Mouse (Mus musculus) forebrain, embryonic 14.5 days (tissue): Measurements from ENCODE around the gene Galnt10. TPM values are rescaled to one million over a fixed set of nuclear protein-coding genes. Genes with fewer than 3 reads are reported as not detected.

Experiments used
- ATAC-seq: fragments of 200-750 bp; cut with Nextera tagmentation; 2 replicates; pipeline ENCODE4 v1.8.0; 2017; ENCODE audit warnings: mild to moderate bottlenecking, moderate library complexity
- DNase-seq: peaks from one replicate; pipeline ENCODE4 v3.0.0-alpha.2; 2015; ENCODE audit warnings: low spot score
- H3K27ac ChIP-seq: fragments of 300-500 bp; sonication (generic); 2 replicates; pipeline ENCODE4 v1.5.1; 2014; ENCODE audit warnings: low read depth, mild to moderate bottlenecking, control low read depth, low read length, moderate library complexity
- H3K27me3 ChIP-seq: fragments of 300-500 bp; sonication (generic); replicated peaks from 2 replicates; pipeline ENCODE4 v1.6.1; 2014; ENCODE audit warnings: low read length, control low read depth, mixed read lengths; ENCODE audit not compliant: control insufficient read depth, insufficient read depth
- H3K36me3 ChIP-seq: fragments of 300-500 bp; sonication (generic); 2 replicates; pipeline ENCODE4 v1.6.1; 2014; ENCODE audit warnings: low read length, control low read depth; ENCODE audit not compliant: control insufficient read depth, insufficient read depth
- H3K4me1 ChIP-seq: fragments of 300-500 bp; sonication (generic); 2 replicates; pipeline ENCODE4 v1.6.1; 2014; ENCODE audit warnings: antibody characterized with exemption, low read length, control low read depth; ENCODE audit not compliant: control insufficient read depth, insufficient read depth
- H3K4me2 ChIP-seq: fragments of 300-500 bp; sonication (generic); 2 replicates; pipeline ENCODE4 v1.6.1; 2014; ENCODE audit warnings: mild to moderate bottlenecking, control low read depth, low read length
- H3K4me3 ChIP-seq: fragments of 300-500 bp; sonication (generic); 2 replicates; pipeline ENCODE4 v1.5.1; 2014; ENCODE audit warnings: low read depth, low read length, control low read depth
- H3K9ac ChIP-seq: fragments of 300-500 bp; sonication (generic); 2 replicates; pipeline ENCODE4 v1.6.1; 2014; ENCODE audit warnings: mild to moderate bottlenecking, low read length, control low read depth, moderate library complexity
- H3K9me3 ChIP-seq: fragments of 300-500 bp; sonication (generic); replicated peaks from 2 replicates; pipeline ENCODE4 v1.6.1; 2016; ENCODE audit warnings: low read length, control low read depth, mixed read lengths; ENCODE audit not compliant: control insufficient read depth
- WGBS: fragments of 180-500 bp; shearing (Covaris S2); extraction: QIAGEN DNeasy Blood & Tissue Kit; methylation state at CpG from one replicate; pipeline ENCODE4 v1.1.7; 2014; 5-methylcytosine and 5-hydroxymethylcytosine counted together
- polyA plus RNA-seq: library from polyadenylated mRNA; unstranded; fragments of >200 nt; fragmentation: Nextera tagmentation; extraction: Ambion mirVana; gene quantifications from 2 replicates; pipeline ENCODE4 v1.2.1, GENCODE M21; 2014

Gene Galnt10
- polyA plus RNA-seq, 1 experiment from 2014 or later, result 6.1 TPM

GRCm38 (mm10) chr11:57767171-57767570 lies 121.9 kb downstream of the Galnt10 start:
- Histone ChIP-seq H3K36me3 (no peaks in the 10 kb centered on the region), H3K9me3 (no peaks in the 10 kb centered on the region), H3K4me2 (no peak overlapping the region), H3K27ac (no peak overlapping the region), H3K27me3 (peaks cover 35% of the 10 kb centered on the region), H3K4me3 (no peak overlapping the region), H3K4me1 (no peaks in the 10 kb centered on the region), H3K9ac (no peak overlapping the region)
- DNase-seq, result peak; percentile 27
- 11% methylated on average over 6 of the region's 6 CpGs for WGBS
- ATAC-seq, result no peak

DNA sequence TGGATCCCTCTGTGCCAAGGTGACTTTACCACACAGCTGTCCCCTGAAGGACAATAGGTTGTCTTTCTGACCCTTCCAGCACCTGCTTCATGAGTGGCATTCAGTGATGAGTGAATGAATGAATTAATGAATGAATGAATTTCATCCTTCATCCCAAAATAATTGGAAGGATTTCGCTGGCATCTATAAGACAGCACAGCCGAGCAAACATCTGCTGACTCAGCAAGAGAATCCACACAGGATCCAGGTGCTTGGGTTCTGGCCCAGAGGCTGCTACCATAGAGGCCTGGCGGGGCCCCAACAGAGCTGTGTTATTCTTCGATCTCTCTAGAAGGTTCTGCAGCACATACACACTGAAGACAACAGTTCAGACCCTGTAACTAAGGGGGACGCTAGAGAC lies 125.5 kb downstream of the Galnt10 start:
- DNase-seq (no peak), ATAC-seq (no peak)
- Histone ChIP-seq H3K9ac (no peak overlapping the region), H3K9me3 (no peaks in the 10 kb centered on the region), H3K4me2 (no peak overlapping the region), H3K36me3 (no peaks in the 10 kb centered on the region), H3K4me3 (no peak overlapping the region), H3K27ac (no peak overlapping the region), H3K27me3 (peaks cover 51% of the 10 kb centered on the region), H3K4me1 (peaks cover 11% of the 10 kb centered on the region)
- WGBS, result 88% methylated on average over 5 of the region's 5 CpGs

- Histone ChIP-seq H3K4me3 (no peak overlapping the region), H3K9ac (no peak overlapping the region), H3K4me1 (peaks cover 11% of the 10 kb centered on the region), H3K36me3 (no peaks in the 10 kb centered on the region), H3K27me3 (peaks cover 60% of the 10 kb centered on the region), H3K9me3 (no peaks in the 10 kb centered on the region), H3K4me2 (no peak overlapping the region), H3K27ac (no peak overlapping the region)
- no peak for DNase-seq
- 82% methylated on average over 8 of the region's 8 CpGs for WGBS
- no peak for ATAC-seq
Measured at GRCm38 (mm10) chr11:57771676-57772075, 126.4 kb downstream of the Galnt10 start.

DNA sequence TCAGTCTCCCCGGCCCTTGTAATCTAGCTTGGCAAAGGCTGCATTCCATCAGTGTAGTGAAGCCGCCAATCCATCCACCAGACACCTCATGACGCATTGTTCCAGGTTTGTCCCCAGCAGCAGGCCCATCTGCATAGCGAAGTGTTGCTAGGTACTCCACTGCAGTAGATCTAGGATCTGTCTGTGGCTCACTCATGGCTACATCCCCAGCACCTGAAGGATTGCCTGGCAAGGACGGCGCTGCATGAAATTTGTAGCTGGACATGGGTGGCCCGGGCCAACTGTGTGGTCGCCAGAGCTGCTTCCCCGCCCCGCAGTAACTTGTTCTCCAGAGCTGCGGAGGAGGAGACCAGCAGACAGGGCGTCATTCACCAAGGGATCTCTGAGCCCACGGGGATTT lies 128.2 kb downstream of the Galnt10 start:
- H3K36me3 ChIP-seq, result no peaks in the 10 kb centered on the region
- WGBS, result 4% methylated on average over 13 of the region's 13 CpGs
- H3K4me1 ChIP-seq, result peaks cover 11% of the 10 kb centered on the region
- H3K27ac ChIP-seq, result peak overlapping the region; percentile 30
- ATAC-seq (peak; percentile 21), DNase-seq (peak; percentile 44)
- peak overlapping the region; percentile 21 for H3K4me2 ChIP-seq
- no peak overlapping the region for H3K9ac ChIP-seq
- H3K4me3 ChIP-seq, result no peak overlapping the region
- H3K9me3 ChIP-seq, result no peaks in the 10 kb centered on the region
- peaks cover 62% of the 10 kb centered on the region for H3K27me3 ChIP-seq

- Histone ChIP-seq H3K9me3 (no peaks in the 10 kb centered on the region), H3K4me3 (no peak overlapping the region), H3K36me3 (no peaks in the 10 kb centered on the region), H3K4me1 (peaks cover 11% of the 10 kb centered on the region), H3K9ac (peak overlapping the region; percentile 10; the same call in 1 of the 2 replicates), H3K27ac (peak overlapping the region; percentile 30; the same call in 1 of the 2 replicates), H3K4me2 (peak overlapping the region; percentile 21), H3K27me3 (peaks cover 59% of the 10 kb centered on the region)
- ATAC-seq (peak; percentile 65), DNase-seq (peak; percentile 90)
- WGBS, result 0% methylated on average over 4 of the region's 4 CpGs
Measured at GRCm38 (mm10) chr11:57773936-57774335, 128.7 kb downstream of the Galnt10 start.

DNA sequence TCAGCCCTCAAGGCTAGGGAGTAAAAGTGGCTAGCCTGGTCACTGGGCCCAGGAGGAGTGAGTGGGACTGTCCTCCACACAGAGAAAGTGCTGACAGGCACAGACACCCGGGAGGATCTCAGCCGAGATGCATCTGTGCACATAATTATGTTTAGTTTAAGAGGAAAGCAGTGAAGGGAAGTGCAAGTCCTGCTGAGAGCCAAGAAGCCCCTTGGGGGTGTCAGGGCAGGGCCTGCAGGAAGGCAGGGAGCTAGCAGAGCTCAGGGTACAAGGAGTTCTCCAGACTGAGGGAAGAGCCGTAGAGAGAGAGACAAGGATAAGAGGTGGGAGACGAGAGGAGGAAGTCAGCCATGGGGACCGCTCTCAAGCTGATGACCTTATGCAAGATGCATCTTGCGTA lies 130.6 kb downstream of the Galnt10 start:
- H3K4me3 ChIP-seq, result no peak overlapping the region
- no peak overlapping the region for H3K9ac ChIP-seq
- H3K4me1 ChIP-seq, result peaks cover 11% of the 10 kb centered on the region
- WGBS, result 82% methylated on average over 6 of the region's 6 CpGs
- no peak for DNase-seq
- peaks cover 44% of the 10 kb centered on the region for H3K27me3 ChIP-seq
- no peaks in the 10 kb centered on the region for H3K9me3 ChIP-seq
- ATAC-seq, result no peak
- no peaks in the 10 kb centered on the region for H3K36me3 ChIP-seq
- no peak overlapping the region for H3K27ac ChIP-seq
- no peak overlapping the region for H3K4me2 ChIP-seq

DNA sequence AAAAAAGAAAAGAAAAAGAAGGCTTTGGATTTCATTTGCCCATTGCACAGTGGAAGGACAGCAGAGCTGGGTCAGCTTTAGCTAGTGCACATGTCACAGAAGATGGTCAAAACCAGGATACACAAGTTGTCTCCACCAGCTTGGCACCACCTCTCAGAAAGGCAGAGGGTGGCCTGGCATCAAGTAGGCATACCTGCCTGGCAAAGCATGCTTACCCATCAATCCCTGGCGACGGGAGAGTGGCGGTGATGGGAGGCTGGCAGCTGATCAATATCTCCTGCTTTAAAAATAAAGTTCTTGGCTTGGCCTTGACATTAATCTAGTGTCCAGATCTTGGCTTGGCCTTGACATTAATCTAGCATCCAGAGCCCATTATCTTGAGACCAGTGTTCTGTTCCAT lies 131.3 kb downstream of the Galnt10 start:
- WGBS, result 80% methylated on average over 3 of the region's 3 CpGs
- Histone ChIP-seq H3K9me3 (no peaks in the 10 kb centered on the region), H3K9ac (no peak overlapping the region), H3K27ac (no peak overlapping the region), H3K4me3 (no peak overlapping the region), H3K27me3 (peaks cover 37% of the 10 kb centered on the region), H3K4me2 (no peak overlapping the region), H3K4me1 (peaks cover 11% of the 10 kb centered on the region), H3K36me3 (0 out of 2 replicates have a peak, but pooled peaks cover 4% of the 10 kb centered on the region)
- DNase-seq, result no peak
- ATAC-seq, result no peak

- 25% methylated on average over 5 of the region's 5 CpGs for WGBS
- no peak overlapping the region for H3K27ac ChIP-seq
Measured at GRCm38 (mm10) chr11:57778349-57778748, 133.1 kb downstream of the Galnt10 start.

DNA sequence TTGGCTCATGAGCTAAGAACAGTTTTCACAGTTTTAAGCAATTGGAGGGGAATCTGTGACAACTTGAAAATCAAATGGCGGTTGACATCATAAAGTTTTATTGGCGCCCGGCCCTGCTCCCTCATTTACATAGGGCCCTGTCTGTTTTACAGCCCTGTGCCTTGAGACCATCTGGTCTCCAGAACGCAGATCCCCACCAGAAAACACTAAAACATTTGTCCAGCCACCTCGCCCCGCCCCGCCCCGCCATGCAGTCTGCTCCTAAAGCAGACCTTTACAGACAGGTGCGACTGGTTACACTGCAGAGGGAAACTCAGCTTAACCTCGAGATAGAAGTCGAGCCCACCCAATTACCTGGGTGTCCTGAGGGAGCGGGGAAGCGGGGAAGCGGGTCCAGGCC lies 134.6 kb downstream of the Galnt10 start:
- no peak overlapping the region for H3K9ac ChIP-seq
- no peak for ATAC-seq

More at GRCm38 (mm10) chr11:57778349-57778748, 133.1 kb downstream of the Galnt10 start:
- Histone ChIP-seq H3K9me3 (no peaks in the 10 kb centered on the region), H3K4me2 (no peak overlapping the region), H3K27me3 (peaks cover 23% of the 10 kb centered on the region; the same call in 1 of the 2 replicates), H3K9ac (no peak overlapping the region), H3K4me3 (no peak overlapping the region), H3K36me3 (0 out of 2 replicates have a peak, but pooled peaks cover 4% of the 10 kb centered on the region), H3K4me1 (peaks cover 8% of the 10 kb centered on the region)
- peak; percentile 73 for ATAC-seq
- peak; percentile 90 for DNase-seq

More for the DNA sequence above, 134.6 kb downstream of the Galnt10 start:
- Histone ChIP-seq H3K27ac (no peak overlapping the region), H3K36me3 (0 out of 2 replicates have a peak, but pooled peaks cover 4% of the 10 kb centered on the region), H3K4me1 (no peaks in the 10 kb centered on the region), H3K9me3 (no peaks in the 10 kb centered on the region), H3K4me3 (no peak overlapping the region), H3K4me2 (no peak overlapping the region), H3K27me3 (peaks cover 23% of the 10 kb centered on the region; the same call in 1 of the 2 replicates)
- 87% methylated on average over 14 of the region's 14 CpGs for WGBS
- no peak for DNase-seq
